Mouse (Mus musculus): Measurements from ENCODE around the gene Sycp2l. TPM values are rescaled to one million over a fixed set of nuclear protein-coding genes. Genes with fewer than 3 reads are reported as not detected.

The Sycp2l gene
- polyA plus RNA-seq (2012; ENCODE audit: insufficient read depth, insufficient read length, missing spikeins): not detected in 2 replicates

- peaks cover 13% of the 10 kb centered on the region for H3K4me1 ChIP-seq (ENCODE audit: control insufficient read depth, insufficient read depth, low read length)
- TF ChIP-seq POLR2A (IDR thresholded peaks at IDR 0.05; ENCODE audit: borderline replicate concordance, low read depth, low read length) (no peak), CTCF (IDR thresholded peaks at IDR 0.05; ENCODE audit: low read depth, low read length) (no peak)
- no peak within 1 kb of the TSS for H3K4me3 ChIP-seq (ENCODE audit: insufficient read depth, low read length)
- no peak within 1 kb of the TSS for H3K27ac ChIP-seq (ENCODE audit: insufficient read depth, low read depth, low read length)
Measured at GRCm38 (mm10) chr13:41113940-41114339, at the start of gene Sycp2l. Gene Sycp2l, plus strand, starts transcription at chr13:41114307.

DNA sequence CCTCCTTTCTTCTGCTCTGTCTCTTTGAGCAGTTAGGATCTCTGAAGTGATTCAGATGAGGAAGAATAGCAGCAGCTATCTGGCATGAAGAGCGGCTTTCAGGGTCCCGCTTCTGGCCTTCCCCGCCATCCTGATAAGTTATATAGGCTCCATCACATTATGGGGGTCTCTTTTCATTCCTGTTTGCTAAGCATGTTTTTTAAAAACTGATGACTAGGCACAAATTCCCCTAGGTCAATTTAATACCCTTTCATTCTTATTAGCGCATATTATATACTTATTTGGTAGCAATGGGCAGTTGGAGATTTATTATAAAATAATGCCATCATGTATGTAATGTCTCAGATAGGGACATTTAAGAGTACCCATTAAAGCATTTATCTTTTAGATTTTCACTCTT is 46.5 kb upstream of the Sycp2l start:
- TF ChIP-seq POLR2A (IDR thresholded peaks at IDR 0.05; ENCODE audit: borderline replicate concordance, low read depth, low read length) (no peak), CTCF (IDR thresholded peaks at IDR 0.05; ENCODE audit: low read depth, low read length) (no peak)
- H3K27ac ChIP-seq (ENCODE audit: insufficient read depth, low read depth, low read length): no peak overlapping the region
- no peak overlapping the region for H3K4me3 ChIP-seq (ENCODE audit: insufficient read depth, low read length)
- H3K4me1 ChIP-seq (ENCODE audit: control insufficient read depth, insufficient read depth, low read length): peaks cover 14% of the 10 kb centered on the region

DNA sequence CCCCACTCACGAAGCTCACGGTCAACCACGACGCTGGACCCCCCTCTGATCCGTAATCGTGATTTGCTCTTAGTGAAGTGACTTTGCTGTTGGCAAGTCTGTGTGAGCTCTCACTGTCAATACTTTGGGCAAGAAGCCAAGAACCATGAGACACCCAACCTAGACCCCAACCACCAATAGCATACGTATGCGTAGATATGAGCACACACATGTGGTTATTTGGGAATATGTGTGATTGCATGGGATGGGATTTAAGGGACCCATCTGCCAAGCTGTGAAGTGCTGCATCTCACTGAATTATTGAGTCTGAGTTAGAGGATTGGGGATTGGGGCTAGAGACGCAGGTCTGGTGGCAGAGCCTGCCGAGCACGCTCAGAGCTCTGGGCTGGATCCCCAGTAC is 42.5 kb upstream of the Sycp2l start:
- Histone ChIP-seq H3K27ac (ENCODE audit: insufficient read depth, low read depth, low read length) (no peak overlapping the region), H3K4me3 (ENCODE audit: insufficient read depth, low read length) (no peak overlapping the region), H3K4me1 (ENCODE audit: control insufficient read depth, insufficient read depth, low read length) (peaks cover 28% of the 10 kb centered on the region)
- TF ChIP-seq CTCF (IDR thresholded peaks at IDR 0.05; ENCODE audit: low read depth, low read length) (no peak), POLR2A (IDR thresholded peaks at IDR 0.05; ENCODE audit: borderline replicate concordance, low read depth, low read length) (no peak)

GRCm38 (mm10) chr13:41073819-41074218 is 40.3 kb upstream of the Sycp2l start:
- Histone ChIP-seq H3K4me3 (ENCODE audit: insufficient read depth, low read length) (no peak overlapping the region), H3K27ac (ENCODE audit: insufficient read depth, low read depth, low read length) (peak overlapping the region; percentile 98), H3K4me1 (ENCODE audit: control insufficient read depth, insufficient read depth, low read length) (peaks cover 21% of the 10 kb centered on the region)
- TF ChIP-seq CTCF (IDR thresholded peaks at IDR 0.05; ENCODE audit: low read depth, low read length) (no peak), POLR2A (IDR thresholded peaks at IDR 0.05; ENCODE audit: borderline replicate concordance, low read depth, low read length) (no peak)

GRCm38 (mm10) chr13:41077921-41078320 is 36.2 kb upstream of the Sycp2l start:
- Histone ChIP-seq H3K27ac (ENCODE audit: insufficient read depth, low read depth, low read length) (no peak overlapping the region), H3K4me3 (ENCODE audit: insufficient read depth, low read length) (no peak overlapping the region), H3K4me1 (ENCODE audit: control insufficient read depth, insufficient read depth, low read length) (peaks cover 30% of the 10 kb centered on the region)
- no peak for TF ChIP-seq CTCF (IDR thresholded peaks at IDR 0.05; ENCODE audit: low read depth, low read length)
- TF ChIP-seq POLR2A (IDR thresholded peaks at IDR 0.05; ENCODE audit: borderline replicate concordance, low read depth, low read length): no peak

GRCm38 (mm10) chr13:41078690-41079420 is 35.3 kb upstream of the Sycp2l start:
- no peak for TF ChIP-seq POLR2A (IDR thresholded peaks at IDR 0.05; ENCODE audit: borderline replicate concordance, low read depth, low read length)
- TF ChIP-seq CTCF (IDR thresholded peaks at IDR 0.05; ENCODE audit: low read depth, low read length): no peak
- peak overlapping the region; percentile 51; the same call in 1 of the 2 replicates for H3K4me3 ChIP-seq (ENCODE audit: insufficient read depth, low read length)
- H3K4me1 ChIP-seq (ENCODE audit: control insufficient read depth, insufficient read depth, low read length): peaks cover 22% of the 10 kb centered on the region
- no peak overlapping the region for H3K27ac ChIP-seq (ENCODE audit: insufficient read depth, low read depth, low read length)

GRCm38 (mm10) chr13:41079421-41079780 is 34.7 kb upstream of the Sycp2l start, which contains the start of gene Mak:
Gene Mak, minus strand, starts transcription at chr13:41079706.
- TF ChIP-seq POLR2A (IDR thresholded peaks at IDR 0.05; ENCODE audit: borderline replicate concordance, low read depth, low read length) (no peak), CTCF (IDR thresholded peaks at IDR 0.05; ENCODE audit: low read depth, low read length) (no peak)

DNA sequence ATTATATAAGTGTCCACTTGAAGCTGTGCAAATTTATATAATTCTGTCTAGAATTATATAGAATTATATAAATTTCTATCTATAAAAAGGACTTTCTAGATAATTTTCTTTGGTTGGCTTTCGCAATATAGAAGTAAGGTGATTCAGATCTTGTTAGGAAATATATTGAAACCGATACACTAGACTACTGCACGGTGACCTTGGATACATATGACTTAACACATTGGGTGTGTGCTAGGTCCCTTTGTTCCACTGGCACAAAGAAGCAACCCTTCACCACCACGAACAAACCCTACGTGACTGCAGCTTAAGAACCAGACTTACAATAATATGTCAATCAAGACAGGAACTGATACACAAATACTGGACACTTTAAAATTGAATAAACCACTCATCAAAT is 34.2 kb upstream of the Sycp2l start:
- TF ChIP-seq CTCF (IDR thresholded peaks at IDR 0.05; ENCODE audit: low read depth, low read length) (no peak), POLR2A (IDR thresholded peaks at IDR 0.05; ENCODE audit: borderline replicate concordance, low read depth, low read length) (no peak)
- H3K4me3 ChIP-seq (ENCODE audit: insufficient read depth, low read length): no peak overlapping the region
- H3K4me1 ChIP-seq (ENCODE audit: control insufficient read depth, insufficient read depth, low read length): peaks cover 22% of the 10 kb centered on the region
- no peak overlapping the region for H3K27ac ChIP-seq (ENCODE audit: insufficient read depth, low read depth, low read length)

More at GRCm38 (mm10) chr13:41079421-41079780, 34.7 kb upstream of the Sycp2l start, which contains the start of gene Mak:
- no peak within 1 kb of the TSS for H3K27ac ChIP-seq (ENCODE audit: insufficient read depth, low read depth, low read length)
- H3K4me3 ChIP-seq (ENCODE audit: insufficient read depth, low read length): peak within 1 kb of the TSS; percentile 51
- peaks cover 21% of the 10 kb centered on the region for H3K4me1 ChIP-seq (ENCODE audit: control insufficient read depth, insufficient read depth, low read length)

GRCm38 (mm10) chr13:41080700-41081099 is 33.4 kb upstream of the Sycp2l start:
- Histone ChIP-seq H3K27ac (ENCODE audit: insufficient read depth, low read depth, low read length) (no peak overlapping the region), H3K4me3 (ENCODE audit: insufficient read depth, low read length) (no peak overlapping the region), H3K4me1 (ENCODE audit: control insufficient read depth, insufficient read depth, low read length) (peaks cover 21% of the 10 kb centered on the region)
- TF ChIP-seq CTCF (IDR thresholded peaks at IDR 0.05; ENCODE audit: low read depth, low read length) (no peak), POLR2A (IDR thresholded peaks at IDR 0.05; ENCODE audit: borderline replicate concordance, low read depth, low read length) (no peak)

GRCm38 (mm10) chr13:41084521-41084920 is 29.6 kb upstream of the Sycp2l start:
- Histone ChIP-seq H3K4me3 (ENCODE audit: insufficient read depth, low read length) (no peak overlapping the region), H3K27ac (ENCODE audit: insufficient read depth, low read depth, low read length) (no peak overlapping the region), H3K4me1 (ENCODE audit: control insufficient read depth, insufficient read depth, low read length) (peaks cover 17% of the 10 kb centered on the region)
- TF ChIP-seq POLR2A (IDR thresholded peaks at IDR 0.05; ENCODE audit: borderline replicate concordance, low read depth, low read length) (no peak), CTCF (IDR thresholded peaks at IDR 0.05; ENCODE audit: low read depth, low read length) (no peak)

All from bone marrow macrophage, adult 2 months (primary cell).